Mouse (Mus musculus) lung, embryonic 14.5 days (tissue): ENCODE measurements at regions not wholly inside any gene's neighbourhood (a gene's known extent, or its start where the extent isn't known, plus 50 kb on each side); places are given as distances from the start of the nearest gene placed in this dataset.
A peak's percentile ranks its signal among the peaks of the same experiment; 100 is the strongest.

Experiments used
- ATAC-seq: fragments of 200-750 bp; cut with Nextera tagmentation; 2 replicates; pipeline ENCODE4 v1.8.0; 2017; ENCODE audit warnings: mild to moderate bottlenecking, moderate TSS enrichment, moderate library complexity; ENCODE audit not compliant: insufficient read depth
- DNase-seq: peaks from one replicate; pipeline ENCODE4 v3.0.0-alpha.2; 2015
- H3K27ac ChIP-seq: fragments of 300-500 bp; sonication (generic); 2 replicates; pipeline ENCODE4 v1.5.1; 2014; ENCODE audit warnings: low read depth, mild to moderate bottlenecking, moderate library complexity
- H3K27me3 ChIP-seq: fragments of 300-500 bp; sonication (generic); 2 replicates; pipeline ENCODE4 v1.6.1; 2014; ENCODE audit warnings: low read length, control low read depth; ENCODE audit not compliant: insufficient read depth
- H3K36me3 ChIP-seq: fragments of 300-500 bp; sonication (generic); 2 replicates; pipeline ENCODE4 v1.6.1; 2014; ENCODE audit warnings: control low read depth; ENCODE audit not compliant: insufficient read depth
- H3K4me1 ChIP-seq: fragments of 300-500 bp; sonication (generic); 2 replicates; pipeline ENCODE4 v1.6.1; 2014; ENCODE audit warnings: antibody characterized with exemption, control low read depth; ENCODE audit not compliant: insufficient read depth
- H3K4me2 ChIP-seq: fragments of 300-500 bp; sonication (generic); 2 replicates; pipeline ENCODE4 v1.6.1; 2014; ENCODE audit warnings: mild to moderate bottlenecking
- H3K4me3 ChIP-seq: fragments of 300-500 bp; sonication (generic); 2 replicates; pipeline ENCODE4 v1.5.1; 2014; ENCODE audit warnings: low read depth, low read length
- H3K9ac ChIP-seq: fragments of 300-500 bp; sonication (generic); 2 replicates; pipeline ENCODE4 v1.6.1; 2014
- H3K9me3 ChIP-seq: fragments of 300-500 bp; sonication (generic); 2 replicates; pipeline ENCODE4 v1.6.1; 2016; ENCODE audit warnings: low read depth, low read length, control low read depth
- CTCF ChIP-seq: IDR thresholded peaks from 2 replicates; pipeline ENCODE4 v1.5.1; 2016; ENCODE audit warnings: antibody characterized with exemption, low read depth
- WGBS: fragments of 180-500 bp; shearing (Covaris S2); extraction: QIAGEN DNeasy Blood & Tissue Kit; methylation state at CpG from one replicate; pipeline ENCODE4 v1.1.7; 2014; 5-methylcytosine and 5-hydroxymethylcytosine counted together

GRCm38 (mm10) chr15:52990580-52990979 lies 894.1 kb upstream of the Gm7489 start:
- ATAC-seq, result no peak
- no peak overlapping the region for H3K4me2 ChIP-seq

GRCm38 (mm10) chr15:52994351-52994750 lies 890.4 kb upstream of the Gm7489 start:
- no peaks in the 10 kb centered on the region for H3K9me3 ChIP-seq
- no peaks in the 10 kb centered on the region for H3K27me3 ChIP-seq
- H3K27ac ChIP-seq, result no peak overlapping the region
- WGBS, result 50% methylated on average over 1 of the region's 1 CpGs
- TF ChIP-seq CTCF, result no peak
- no peak overlapping the region for H3K4me3 ChIP-seq
- DNase-seq (no peak), ATAC-seq (no peak)
- no peaks in the 10 kb centered on the region for H3K36me3 ChIP-seq
- H3K4me2 ChIP-seq, result no peak overlapping the region
- no peaks in the 10 kb centered on the region for H3K4me1 ChIP-seq
- H3K9ac ChIP-seq, result no peak overlapping the region

More at GRCm38 (mm10) chr15:52990580-52990979, 894.1 kb upstream of the Gm7489 start:
- DNase-seq, result no peak
- TF ChIP-seq CTCF, result no peak
- Histone ChIP-seq H3K27me3 (no peaks in the 10 kb centered on the region), H3K4me3 (no peak overlapping the region), H3K9me3 (no peaks in the 10 kb centered on the region), H3K9ac (no peak overlapping the region), H3K36me3 (no peaks in the 10 kb centered on the region), H3K27ac (no peak overlapping the region), H3K4me1 (no peaks in the 10 kb centered on the region)

DNA sequence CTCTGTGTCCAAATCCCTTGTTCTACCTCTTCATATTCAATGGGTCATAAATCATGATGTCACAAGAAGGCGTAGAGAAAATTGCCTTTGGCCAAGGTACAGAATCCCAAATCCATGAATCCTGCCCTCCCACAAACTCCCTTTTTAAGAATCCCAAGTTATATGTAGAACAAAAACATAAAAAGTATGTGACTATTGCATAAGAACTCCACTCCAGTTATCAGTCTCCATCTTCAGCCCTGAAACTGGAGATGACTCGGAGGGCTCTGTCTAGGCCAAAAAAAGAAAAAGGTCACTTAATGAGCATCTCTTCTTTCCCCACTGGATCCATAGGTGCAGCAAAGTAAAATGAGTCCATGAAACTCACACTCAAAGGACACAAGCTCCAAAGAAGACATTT lies 885.5 kb upstream of the Gm7489 start:
- no peaks in the 10 kb centered on the region for H3K27me3 ChIP-seq
- H3K36me3 ChIP-seq, result no peaks in the 10 kb centered on the region
- H3K9me3 ChIP-seq, result no peaks in the 10 kb centered on the region
- WGBS, result 84% methylated on average over 2 of the region's 2 CpGs
- H3K4me2 ChIP-seq, result no peak overlapping the region
- H3K4me3 ChIP-seq, result no peak overlapping the region
- ATAC-seq (no peak), DNase-seq (no peak)
- H3K9ac ChIP-seq, result no peak overlapping the region
- TF ChIP-seq CTCF, result no peak
- no peaks in the 10 kb centered on the region for H3K4me1 ChIP-seq
- H3K27ac ChIP-seq, result no peak overlapping the region

DNA sequence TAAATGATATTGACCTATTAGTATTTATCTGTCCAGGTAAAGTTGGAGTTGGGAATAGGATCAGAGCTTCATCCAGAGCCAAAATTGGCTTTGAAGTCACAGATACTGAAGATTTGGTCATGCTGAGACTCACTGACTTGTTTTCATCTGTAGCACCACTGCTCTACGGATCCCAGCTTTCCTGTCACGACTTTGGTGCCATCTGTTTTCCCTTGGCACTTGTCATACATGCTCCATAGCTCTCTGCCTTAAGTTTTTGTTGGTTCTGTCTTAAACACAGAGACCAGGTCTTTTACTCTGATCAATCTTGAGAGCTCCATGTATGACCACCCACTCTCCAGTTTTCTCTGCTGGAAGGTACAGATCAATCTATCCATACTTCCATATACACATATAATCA lies 884.9 kb upstream of the Gm7489 start:
- H3K9ac ChIP-seq, result no peak overlapping the region

GRCm38 (mm10) chr15:53001429-53001828 lies 883.3 kb upstream of the Gm7489 start:
- Histone ChIP-seq H3K4me3 (no peak overlapping the region), H3K9ac (no peak overlapping the region), H3K27ac (no peak overlapping the region), H3K27me3 (no peaks in the 10 kb centered on the region), H3K4me1 (no peaks in the 10 kb centered on the region), H3K36me3 (no peaks in the 10 kb centered on the region), H3K4me2 (no peak overlapping the region), H3K9me3 (no peaks in the 10 kb centered on the region)
- DNase-seq (no peak), ATAC-seq (no peak)
- no peak for TF ChIP-seq CTCF
- 78% methylated on average over 3 of the region's 3 CpGs for WGBS

More for the DNA sequence above, 884.9 kb upstream of the Gm7489 start:
- H3K27me3 ChIP-seq, result no peaks in the 10 kb centered on the region
- DNase-seq (no peak), ATAC-seq (no peak)
- no peak for TF ChIP-seq CTCF
- no peak overlapping the region for H3K27ac ChIP-seq
- no peaks in the 10 kb centered on the region for H3K4me1 ChIP-seq
- H3K4me3 ChIP-seq, result no peak overlapping the region
- H3K4me2 ChIP-seq, result no peak overlapping the region
- H3K9me3 ChIP-seq, result no peaks in the 10 kb centered on the region
- 77% methylated on average over 2 of the region's 2 CpGs for WGBS
- no peaks in the 10 kb centered on the region for H3K36me3 ChIP-seq

- no peak for TF ChIP-seq CTCF
- Histone ChIP-seq H3K4me2 (no peak overlapping the region), H3K36me3 (no peaks in the 10 kb centered on the region), H3K4me1 (no peaks in the 10 kb centered on the region), H3K4me3 (no peak overlapping the region), H3K9ac (no peak overlapping the region), H3K9me3 (no peaks in the 10 kb centered on the region), H3K27me3 (no peaks in the 10 kb centered on the region), H3K27ac (no peak overlapping the region)
- no peak for DNase-seq
- ATAC-seq, result no peak
- WGBS, result 71% methylated on average over 4 of the region's 4 CpGs
Observed at GRCm38 (mm10) chr15:53001964-53002363, 882.7 kb upstream of the Gm7489 start.

- no peaks in the 10 kb centered on the region for H3K27me3 ChIP-seq
- no peak overlapping the region for H3K9ac ChIP-seq
- TF ChIP-seq CTCF, result no peak
- no peak overlapping the region for H3K4me3 ChIP-seq
- H3K36me3 ChIP-seq, result no peaks in the 10 kb centered on the region
- H3K9me3 ChIP-seq, result no peaks in the 10 kb centered on the region
- no peak for ATAC-seq
- H3K27ac ChIP-seq, result no peak overlapping the region
- DNase-seq, result no peak
- no peaks in the 10 kb centered on the region for H3K4me1 ChIP-seq
- H3K4me2 ChIP-seq, result no peak overlapping the region
Observed at GRCm38 (mm10) chr15:53004078-53004477, 880.6 kb upstream of the Gm7489 start.

GRCm38 (mm10) chr15:53006844-53007243 lies 877.9 kb upstream of the Gm7489 start:
- ATAC-seq, result peak; percentile 79
- no peak for TF ChIP-seq CTCF
- no peak overlapping the region for H3K9ac ChIP-seq
- H3K4me2 ChIP-seq, result no peak overlapping the region
- no peaks in the 10 kb centered on the region for H3K27me3 ChIP-seq
- no peak overlapping the region for H3K4me3 ChIP-seq
- no peaks in the 10 kb centered on the region for H3K9me3 ChIP-seq
- no peaks in the 10 kb centered on the region for H3K36me3 ChIP-seq
- no peak overlapping the region for H3K27ac ChIP-seq
- H3K4me1 ChIP-seq, result no peaks in the 10 kb centered on the region
- DNase-seq, result peak; percentile 59
- WGBS, result 27% methylated on average over 1 of the region's 1 CpGs
